17 mouse cellular contexts compared by ENCODE assay signal in genomic region chr8:114816343-114816742, GRCm38 (mm10).
A peak's percentile ranks its signal among the peaks of the same experiment; 100 is the strongest.
DNase-seq lines count a peak whose midpoint lies in the region; ATAC-seq and TF ChIP-seq lines count a peak whose summit lies in the region.
"Had no signal": no experiment of that assay in that cellular context is flagged by ENCODE, and none has a peak within 500 bp of the region (broad histone marks: within the 10 kb centered on the region; RNA-seq: fewer than 3 reads in every experiment).

No protein-coding gene starts in this region.

- peak; percentile 54 for DNase-seq in midbrain, postnatal 0 days (ENCODE audit: low spot score)
- peak; percentile 36 to 37 for DNase-seq in spleen, adult 18-20 months
- DNase-seq in thymus, postnatal 4 days, result peak; percentile 54
- no peak for DNase-seq in left cerebral cortex, postnatal 10 days (ENCODE audit: extremely low spot score in 1 of 2, low spot score in 2 of 2)
- DNase-seq: adrenal gland, postnatal 36 days; cerebellum, adult 9-11 months; heart, adult 18-20 months; kidney, postnatal 36 days had no signal

- TF ChIP-seq CTCF in midbrain, postnatal 0 days (IDR thresholded peaks at IDR 0.05), result peak; percentile 66

- peaks cover 1% of the 10 kb centered on the region; the same call in 1 of the 2 replicates for H3K9me3 ChIP-seq in heart, embryonic 13.5 days
- no peaks in the 10 kb centered on the region for H3K9me3 ChIP-seq in heart, embryonic 11.5 days (replicated peaks; ENCODE audit: control insufficient read depth, low read length)
- no peaks in the 10 kb centered on the region for H3K9me3 ChIP-seq in midbrain, postnatal 0 days (ENCODE audit: low read length)
- no peaks in the 10 kb centered on the region for H3K9me3 ChIP-seq in midbrain, embryonic 15.5 days
- H3K9me3 ChIP-seq: embryonic facial prominence, embryonic 15.5 days; liver, embryonic 15.5 days; stomach, embryonic 15.5 days had no signal

- H3K4me1 ChIP-seq in heart, embryonic 13.5 days, result peaks cover 30% of the 10 kb centered on the region
- H3K4me1 ChIP-seq in heart, embryonic 11.5 days (ENCODE audit: control insufficient read depth, insufficient read depth, low read length), result peaks cover 16% of the 10 kb centered on the region
- H3K4me1 ChIP-seq in midbrain, postnatal 0 days (ENCODE audit: insufficient read depth, low read length), result no peaks in the 10 kb centered on the region
- no peaks in the 10 kb centered on the region for H3K4me1 ChIP-seq in midbrain, embryonic 15.5 days
- H3K4me1 ChIP-seq: stomach, embryonic 15.5 days had no signal

- no peaks in the 10 kb centered on the region for H3K27me3 ChIP-seq in heart, embryonic 13.5 days (replicated peaks)
- no peaks in the 10 kb centered on the region for H3K27me3 ChIP-seq in heart, embryonic 11.5 days (ENCODE audit: control insufficient read depth, insufficient read depth, low read length)
- no peaks in the 10 kb centered on the region for H3K27me3 ChIP-seq in midbrain, postnatal 0 days (ENCODE audit: insufficient read depth, low read length)
- no peaks in the 10 kb centered on the region for H3K27me3 ChIP-seq in midbrain, embryonic 15.5 days (replicated peaks)
- H3K27me3 ChIP-seq: embryonic facial prominence, embryonic 15.5 days; liver, embryonic 15.5 days; stomach, embryonic 15.5 days had no signal

- no peak for ATAC-seq in heart, embryonic 13.5 days (ENCODE audit: extremely low read depth, insufficient number of reproducible peaks, low FRiP score, low TSS enrichment)
- no peak for ATAC-seq in heart, embryonic 11.5 days (replicated peaks; ENCODE audit: insufficient number of reproducible peaks, low FRiP score, low TSS enrichment)
- no peak for ATAC-seq in midbrain, postnatal 0 days (ENCODE audit: low FRiP score)
- no peak for ATAC-seq in midbrain, embryonic 15.5 days (replicated peaks)
- ATAC-seq in frontal cortex, adult (ENCODE audit: low TSS enrichment), result no peak
- ATAC-seq: hindbrain, embryonic 16.5 days had no signal

- H3K36me3 ChIP-seq in heart, embryonic 13.5 days, result no peaks in the 10 kb centered on the region
- H3K36me3 ChIP-seq in heart, embryonic 11.5 days (ENCODE audit: control insufficient read depth, insufficient read depth, low read length), result no peaks in the 10 kb centered on the region
- no peaks in the 10 kb centered on the region for H3K36me3 ChIP-seq in midbrain, postnatal 0 days (ENCODE audit: insufficient read depth, low read length)
- H3K36me3 ChIP-seq in midbrain, embryonic 15.5 days (replicated peaks), result no peaks in the 10 kb centered on the region
- H3K36me3 ChIP-seq: embryonic facial prominence, embryonic 15.5 days; liver, embryonic 15.5 days; stomach, embryonic 15.5 days had no signal

- H3K4me2 ChIP-seq in heart, embryonic 13.5 days, result no peak overlapping the region
- no peak overlapping the region for H3K4me2 ChIP-seq in heart, embryonic 11.5 days
- H3K4me2 ChIP-seq in midbrain, postnatal 0 days (ENCODE audit: low read depth, low read length, poor library complexity, severe bottlenecking), result no peak overlapping the region
- no peak overlapping the region for H3K4me2 ChIP-seq in midbrain, embryonic 15.5 days
- H3K4me2 ChIP-seq: embryonic facial prominence, embryonic 15.5 days; liver, embryonic 15.5 days; stomach, embryonic 15.5 days had no signal

- 47% methylated on average over 12 of the region's 12 CpGs for WGBS in heart, embryonic 13.5 days
- WGBS in heart, embryonic 11.5 days (ENCODE audit: insufficient replicate concordance), result 54% methylated on average over 12 of the region's 12 CpGs
- 69% methylated on average over 12 of the region's 12 CpGs for WGBS in midbrain, postnatal 0 days
- WGBS in midbrain, embryonic 15.5 days, result 79% methylated on average over 12 of the region's 12 CpGs

- no peak overlapping the region for H3K9ac ChIP-seq in heart, embryonic 13.5 days
- H3K9ac ChIP-seq in heart, embryonic 11.5 days (ENCODE audit: low read depth, low read length), result no peak overlapping the region
- H3K9ac ChIP-seq in midbrain, postnatal 0 days (replicated peaks; ENCODE audit: low read length, poor library complexity, severe bottlenecking), result no peak overlapping the region
- no peak overlapping the region for H3K9ac ChIP-seq in midbrain, embryonic 15.5 days
- H3K9ac ChIP-seq: embryonic facial prominence, embryonic 15.5 days; liver, embryonic 15.5 days; stomach, embryonic 15.5 days had no signal

- H3K27ac ChIP-seq in heart, embryonic 13.5 days (replicated peaks), result peak overlapping the region; percentile 70
- no peak overlapping the region for H3K27ac ChIP-seq in heart, embryonic 11.5 days (ENCODE audit: low read depth, low read length)
- H3K27ac ChIP-seq in midbrain, postnatal 0 days (ENCODE audit: low read depth, low read length), result no peak overlapping the region
- H3K27ac ChIP-seq in midbrain, embryonic 15.5 days, result no peak overlapping the region
- H3K27ac ChIP-seq: embryonic facial prominence, embryonic 15.5 days; left cerebral cortex, adult 2 months; liver, embryonic 15.5 days; stomach, embryonic 15.5 days had no signal

- H3K4me3 ChIP-seq in heart, embryonic 13.5 days, result no peak overlapping the region
- no peak overlapping the region for H3K4me3 ChIP-seq in heart, embryonic 11.5 days (ENCODE audit: low read depth, low read length)
- H3K4me3 ChIP-seq in midbrain, postnatal 0 days (ENCODE audit: low read depth, low read length), result no peak overlapping the region
- H3K4me3 ChIP-seq in midbrain, embryonic 15.5 days, result no peak overlapping the region
- H3K4me3 ChIP-seq: embryonic facial prominence, embryonic 15.5 days; left cerebral cortex, adult 2 months; liver, embryonic 15.5 days; stomach, embryonic 15.5 days had no signal

- intact Hi-C loops in left cerebral cortex, postnatal 10 days (cut with DNase I), result no loop called here

Comparison
In these comparisons a context has a peak if more than half of its experiments do, and no peak if none do; other contexts are left out.
1. DNase-seq: peak in midbrain, postnatal 0 days (single experiment), spleen, adult 18-20 months (2 of 2) and thymus, postnatal 4 days (single experiment); none in left cerebral cortex, postnatal 10 days (0 of 2).